Mouse (Mus musculus) right cerebral cortex, postnatal 36 days (tissue): ENCODE measurements around the gene Hspa1b.
A peak's percentile ranks its signal among the peaks of the same experiment; 100 is the strongest.
"Not testable (repeated sequence)": the region's sequence is repeated elsewhere in the genome, so short reads cannot be mapped to it uniquely, and the experiment has no call there.

Experiments used
- DNase-seq, 2 experiments: peaks; one replicate each; pipeline ENCODE4 v3.0.0; 2022; ENCODE audit warnings: low spot score in 2 of 2, mixed read lengths in 1 of 2

The Hspa1b gene

DNA sequence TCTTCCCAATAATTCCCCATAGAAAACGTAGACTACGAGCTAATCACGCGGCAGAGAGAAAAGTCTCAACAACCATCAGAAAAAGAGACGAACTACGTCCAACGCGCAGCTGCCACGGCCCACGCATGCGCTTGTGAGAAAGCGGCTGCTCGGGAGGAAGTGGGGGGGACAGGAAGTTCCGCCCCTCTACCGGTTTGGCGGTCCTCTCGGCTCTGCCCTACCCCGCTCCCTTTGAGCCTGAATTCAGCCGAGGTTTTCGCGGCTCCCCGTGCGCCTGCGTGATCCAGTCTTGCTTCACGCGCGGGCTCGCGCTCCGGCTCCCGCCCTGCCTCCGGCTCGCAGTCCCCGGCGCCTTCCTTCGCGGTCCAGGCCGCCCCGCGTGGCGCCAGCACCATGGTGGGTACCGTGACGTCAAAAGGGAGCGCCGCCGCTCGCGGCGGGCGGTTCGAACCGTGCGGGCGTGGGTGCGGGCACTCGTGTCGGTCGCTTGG, 22.7 kb upstream of the Hspa1b start, which contains the start of gene Lsm2:
Gene Lsm2 (plus strand): TSS at position 173 of the 491 bp plus-strand sequence.
- DNase-seq: peak; percentile 89 to 91

- no peak for DNase-seq
Observed at GRCm38 (mm10) chr17:34980655-34981054, 21.6 kb upstream of the Hspa1b start.

- DNase-seq: no peak
Observed at GRCm38 (mm10) chr17:34979631-34980030, 20.6 kb upstream of the Hspa1b start.

DNA sequence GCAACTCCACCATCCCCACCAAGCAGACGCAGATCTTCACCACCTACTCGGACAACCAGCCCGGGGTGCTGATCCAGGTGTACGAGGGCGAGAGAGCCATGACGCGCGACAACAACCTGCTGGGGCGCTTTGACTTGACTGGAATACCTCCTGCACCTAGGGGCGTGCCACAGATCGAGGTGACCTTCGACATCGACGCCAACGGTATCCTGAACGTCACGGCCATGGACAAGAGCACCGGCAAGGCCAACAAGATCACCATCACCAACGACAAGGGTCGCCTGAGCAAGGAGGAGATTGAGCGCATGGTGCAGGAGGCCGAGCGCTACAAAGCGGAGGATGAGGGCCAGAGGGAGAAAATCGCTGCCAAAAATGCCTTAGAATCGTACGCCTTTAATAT, 19.2 kb upstream of the Hspa1b start:
- DNase-seq: no peak

GRCm38 (mm10) chr17:34977000-34977399, 18.0 kb upstream of the Hspa1b start:
- DNase-seq: no peak

DNA sequence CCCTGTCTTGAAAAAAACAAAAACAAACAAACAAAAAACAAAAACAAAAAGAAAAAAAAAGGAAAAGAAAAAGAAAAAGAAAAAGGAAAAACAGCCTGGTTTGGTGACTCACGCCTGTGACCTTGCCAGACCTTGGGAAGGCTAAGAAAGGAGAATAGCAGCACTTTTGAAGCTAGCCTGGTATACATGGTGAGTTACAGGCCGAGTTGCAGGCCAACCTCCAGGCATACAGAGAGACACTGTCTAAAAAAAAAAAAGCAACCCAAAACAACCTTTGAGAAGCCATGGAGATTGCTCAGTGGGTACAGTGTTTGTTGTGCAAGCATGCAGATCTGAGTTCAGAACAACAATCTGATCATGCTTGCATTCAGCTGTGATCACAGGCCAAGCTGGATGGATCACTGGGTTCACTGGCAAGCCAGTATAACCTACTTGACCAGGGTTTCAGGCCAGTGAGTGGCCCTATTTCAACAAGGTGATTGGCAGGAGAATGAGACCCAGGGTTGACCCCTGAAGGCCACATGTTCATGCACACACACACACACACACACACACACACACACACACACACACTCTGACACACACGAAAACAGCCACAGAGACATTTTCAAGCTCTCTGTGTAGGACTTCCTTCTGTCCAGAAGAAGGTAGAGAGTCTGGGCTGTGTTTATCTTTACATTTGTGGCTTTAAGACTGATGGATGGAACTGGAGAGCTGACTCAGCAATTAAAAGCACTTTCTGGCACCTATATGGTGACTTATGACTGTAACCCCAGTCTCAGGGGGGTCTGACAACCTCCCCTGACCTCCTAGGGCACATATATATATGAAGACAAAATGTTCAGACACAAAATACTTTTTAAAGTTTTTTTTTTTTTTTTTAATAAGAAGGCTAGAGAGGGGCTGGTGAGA, 16.8 kb upstream of the Hspa1b start:
- DNase-seq: no peak

DNA sequence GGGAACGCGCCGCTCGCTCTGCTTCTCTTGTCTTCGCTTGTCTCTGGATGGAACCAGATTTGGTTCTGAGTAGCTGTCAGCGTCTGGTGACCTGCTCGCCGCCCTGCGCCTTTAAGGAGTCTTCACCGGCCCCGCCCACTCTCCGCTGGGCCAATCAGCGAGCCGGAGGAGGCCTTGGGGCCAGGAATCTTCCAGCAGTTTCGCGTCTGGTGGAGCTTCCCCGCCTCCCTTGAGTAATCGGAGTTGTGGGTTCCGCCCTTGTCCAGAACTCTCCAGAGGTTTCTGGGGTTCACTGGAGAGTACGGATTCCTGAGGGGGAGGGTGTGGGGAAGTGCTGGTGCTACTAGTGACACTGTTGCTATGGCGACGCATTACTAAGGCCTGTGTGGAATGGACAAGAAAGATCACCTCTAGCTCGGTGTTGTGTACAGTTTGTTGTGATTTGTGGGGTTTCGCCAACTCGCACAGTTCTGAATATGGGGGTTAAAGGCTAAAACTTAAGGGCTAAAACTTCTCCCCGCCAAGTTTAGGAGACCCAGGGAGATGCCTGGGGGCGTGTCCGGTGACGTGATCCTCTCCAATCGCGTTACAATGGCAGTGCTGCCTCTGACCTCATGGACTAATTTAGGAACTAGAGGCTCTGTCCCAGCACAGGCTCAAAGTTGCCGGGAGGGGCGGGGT, 13.2 kb upstream of the Hspa1b start, which contains the start of the genes Hspa1a and Hspa1l:
Gene Hspa1a (minus strand): TSS at position 88 of the 681 bp plus-strand sequence.
Gene Hspa1l (plus strand): TSS at position 635 of the 681 bp plus-strand sequence.
- DNase-seq: peak; percentile 68 to 75

GRCm38 (mm10) chr17:34971694-34972068, 12.6 kb upstream of the Hspa1b start:
- not testable (repeated sequence) for DNase-seq

DNA sequence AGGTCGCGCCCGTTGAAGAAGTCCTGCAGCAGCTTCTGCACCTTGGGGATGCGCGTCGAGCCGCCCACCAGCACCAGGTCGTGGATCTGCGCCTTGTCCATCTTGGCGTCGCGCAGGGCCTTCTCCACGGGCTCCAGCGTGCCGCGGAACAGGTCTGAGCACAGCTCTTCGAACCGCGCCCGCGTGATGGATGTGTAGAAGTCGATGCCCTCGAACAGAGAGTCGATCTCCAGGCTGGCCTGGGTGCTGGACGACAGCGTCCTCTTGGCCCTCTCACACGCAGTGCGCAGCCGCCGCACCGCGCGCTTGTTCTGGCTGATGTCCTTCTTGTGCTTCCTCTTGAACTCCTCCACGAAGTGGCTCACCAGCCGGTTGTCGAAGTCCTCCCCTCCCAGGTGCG, 11.8 kb upstream of the Hspa1b start:
- DNase-seq: not testable (repeated sequence)

- DNase-seq: not testable (repeated sequence)
Observed at GRCm38 (mm10) chr17:34969822-34970221, 10.8 kb upstream of the Hspa1b start, which contains the start of gene Gm20481. Gene Gm20481 (plus strand): TSS chr17:34969912.

DNA sequence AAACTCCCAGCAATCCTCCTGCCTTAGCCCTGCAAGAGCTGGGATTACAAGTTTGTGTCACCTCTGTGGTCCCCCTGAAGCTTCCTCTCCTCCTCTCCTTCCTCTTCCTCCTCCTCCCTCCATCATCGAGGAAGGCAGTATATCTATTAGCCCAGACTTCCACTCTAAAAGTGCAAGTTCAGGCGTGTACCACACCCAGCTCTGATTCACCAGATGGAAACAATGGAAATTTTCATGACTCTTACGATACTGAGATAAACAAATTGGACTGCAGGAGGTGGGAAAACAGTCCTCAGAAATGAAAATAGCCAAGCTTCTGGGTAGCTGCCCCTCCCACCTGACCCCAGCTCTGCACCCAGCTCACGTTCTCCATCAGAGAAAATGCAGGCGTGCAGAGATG, 6.6 kb upstream of the Hspa1b start:
- no peak for DNase-seq

DNA sequence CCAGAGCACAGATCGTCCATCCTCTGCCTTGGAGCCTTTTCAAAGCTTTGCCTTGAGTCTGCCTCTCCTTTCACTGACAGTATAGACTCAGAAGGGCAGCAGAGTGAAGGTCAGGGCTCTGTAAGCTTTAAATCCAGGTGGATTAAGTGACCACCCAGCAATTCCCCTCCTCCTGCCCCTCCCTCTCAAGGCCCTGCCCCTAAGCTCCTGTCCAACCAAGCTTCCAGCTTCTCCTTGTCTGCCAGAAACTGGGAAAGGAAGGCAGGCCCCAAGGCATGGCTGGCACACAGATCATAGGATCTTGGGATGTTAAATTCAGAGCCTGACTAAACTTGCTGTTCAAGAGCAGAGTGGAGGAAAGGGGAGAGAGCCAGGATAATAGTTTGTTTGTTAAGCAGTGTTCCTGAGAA, 5.6 kb upstream of the Hspa1b start:
- no peak for DNase-seq

GRCm38 (mm10) chr17:34962841-34963240, 3.8 kb upstream of the Hspa1b start:
- DNase-seq: no peak

- DNase-seq: no peak
Observed at GRCm38 (mm10) chr17:34962125-34962524, 3.1 kb upstream of the Hspa1b start.

DNA sequence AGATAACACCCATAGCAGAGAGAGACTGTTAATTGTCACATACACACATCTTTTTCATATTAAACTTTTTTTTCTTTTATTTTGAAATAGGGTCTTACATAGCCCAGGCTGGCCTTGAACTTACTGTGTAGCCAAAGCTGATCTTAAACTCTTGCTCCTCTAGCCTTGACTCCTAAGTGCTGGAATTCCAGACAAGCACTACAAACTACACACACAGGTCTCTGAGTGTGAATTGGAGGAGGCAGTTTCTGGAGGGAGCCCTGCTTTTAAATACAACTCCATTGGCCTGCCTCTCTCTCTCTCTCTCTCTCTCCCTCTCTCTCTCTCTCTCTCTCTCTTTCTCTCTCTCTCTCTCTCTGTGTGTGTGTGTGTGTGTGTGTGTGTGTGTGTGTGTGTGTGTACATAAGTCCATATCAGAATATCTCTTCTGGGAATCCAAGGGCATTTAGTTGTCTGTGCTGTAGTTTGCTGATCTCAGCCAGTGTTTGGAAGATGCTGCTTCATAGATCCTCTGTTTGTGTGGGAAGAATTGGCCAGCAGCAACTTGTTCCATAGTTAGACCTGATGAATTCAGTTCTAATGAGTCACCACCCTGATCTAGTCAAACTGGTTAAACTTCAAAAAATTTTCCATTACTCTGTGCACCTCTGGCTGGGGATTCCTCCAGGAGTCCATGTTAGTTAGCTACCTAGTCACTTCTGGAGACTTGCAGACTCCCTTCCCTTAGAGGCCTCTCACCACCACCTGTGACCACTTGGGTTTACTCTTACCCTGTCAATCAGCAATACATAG, 1.9 kb upstream of the Hspa1b start:
- DNase-seq: no peak

DNA sequence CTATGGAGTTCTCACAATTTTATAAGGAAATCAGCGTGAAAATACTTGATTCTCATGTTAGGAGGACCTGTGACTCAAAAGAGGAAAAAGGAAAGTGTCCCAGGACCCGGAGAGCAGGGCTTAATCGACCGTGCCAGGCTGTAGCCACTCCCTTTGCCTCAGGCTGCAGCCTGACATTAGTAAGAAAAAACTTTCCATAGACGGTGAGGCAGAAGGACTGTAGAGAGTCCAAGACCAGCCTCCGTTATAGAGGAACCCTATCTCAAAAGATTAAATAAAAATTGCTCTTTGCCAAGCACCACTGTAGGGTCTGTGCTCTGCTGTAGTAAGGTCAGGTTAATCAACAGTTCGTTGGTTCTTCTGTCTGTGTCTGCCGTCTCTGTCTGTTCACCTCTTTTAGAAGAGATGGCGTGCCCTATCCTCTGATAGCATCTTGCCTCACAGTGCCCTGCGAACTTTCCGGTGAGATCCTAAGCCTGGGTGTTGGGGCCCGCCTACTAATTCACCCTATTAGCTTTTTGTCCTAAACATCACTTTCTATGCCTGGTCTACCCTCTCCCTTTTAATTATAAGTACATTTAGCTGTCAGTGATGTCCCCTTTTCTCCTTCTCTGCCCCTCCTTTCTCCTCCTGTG, 960 bp upstream of the Hspa1b start:
- DNase-seq: no peak

DNA sequence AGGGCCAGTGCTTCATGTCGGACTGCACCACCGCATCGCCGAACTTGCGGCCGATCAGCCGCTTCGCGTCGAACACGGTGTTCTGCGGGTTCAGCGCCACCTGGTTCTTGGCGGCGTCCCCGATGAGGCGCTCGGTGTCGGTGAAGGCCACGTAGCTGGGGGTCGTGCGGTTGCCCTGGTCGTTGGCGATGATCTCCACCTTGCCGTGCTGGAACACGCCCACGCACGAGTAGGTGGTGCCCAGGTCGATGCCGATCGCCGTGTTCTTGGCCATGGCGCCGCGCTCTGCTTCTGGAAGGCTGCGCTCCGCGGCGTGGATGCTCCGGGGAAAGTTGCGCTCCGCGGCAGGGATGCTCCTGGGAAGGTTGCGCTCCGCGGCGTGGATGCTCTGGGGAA, 306 bp downstream of the Hspa1b start:
- not testable (repeated sequence) for DNase-seq

- not testable (repeated sequence) for DNase-seq
Observed at GRCm38 (mm10) chr17:34957966-34958365, 1.1 kb downstream of the Hspa1b start.

- not testable (repeated sequence) for DNase-seq
Observed at GRCm38 (mm10) chr17:34957291-34957690, 1.7 kb downstream of the Hspa1b start.

DNA sequence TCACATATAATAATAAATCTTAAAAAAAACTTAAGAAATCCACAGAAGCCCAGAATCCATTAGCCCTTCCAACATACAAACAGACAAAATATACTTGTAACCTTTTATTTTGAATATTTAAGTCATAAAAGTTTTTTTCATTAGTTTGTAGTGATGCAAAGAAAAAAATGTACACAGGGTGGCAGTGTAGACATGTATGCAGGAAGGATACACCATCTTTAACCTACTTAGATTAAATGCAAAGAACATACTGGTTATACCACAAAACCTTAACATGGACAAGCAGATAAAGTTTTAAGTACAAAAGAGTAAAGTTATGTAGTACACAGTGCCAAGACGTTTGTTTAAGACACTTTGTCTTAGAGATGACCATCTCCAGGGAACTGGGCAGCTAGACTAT, 2.7 kb downstream of the Hspa1b start:
- DNase-seq: no peak

DNA sequence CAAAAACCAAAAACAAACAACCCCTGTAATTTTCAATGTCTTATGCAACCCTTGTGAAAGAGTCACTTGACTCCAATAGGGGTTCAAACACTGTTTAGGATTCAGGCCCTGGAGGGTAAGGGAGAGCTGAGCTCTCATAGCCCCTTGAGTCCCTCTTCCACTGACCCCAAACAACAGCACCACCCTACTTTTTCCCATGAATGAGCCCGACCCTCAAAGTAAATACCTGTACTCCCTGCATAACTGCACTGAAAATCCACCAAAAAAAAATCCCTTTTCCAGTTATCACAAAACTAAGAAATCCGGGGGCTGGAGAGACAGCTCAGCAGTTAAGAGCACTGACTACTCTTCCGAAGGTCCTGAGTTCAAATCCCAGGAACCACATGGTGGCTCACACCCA, 3.2 kb downstream of the Hspa1b start:
- no peak for DNase-seq
